Mouse (Mus musculus): Measurements from ENCODE around the gene Acot6.
A peak's percentile ranks its signal among the peaks of the same experiment; 100 is the strongest.

GRCm38 (mm10) chr12:84132265-84132664 is 31.8 kb downstream of the Acot6 start:
- TF ChIP-seq NELFE (IDR thresholded peaks at IDR 0.05; ENCODE audit: low read depth, low read length) (no peak), TAL1 (IDR thresholded peaks at IDR 0.05; ENCODE audit: low read length) (no peak), POLR2A (IDR thresholded peaks at IDR 0.05; ENCODE audit: control insufficient read depth in 1 of 2, insufficient read depth in 1 of 2, low read depth in 1 of 2, low read length in 2 of 2, poor library complexity in 1 of 2) (no peak), E2F4 (IDR thresholded peaks at IDR 0.05; ENCODE audit: borderline replicate concordance, low read depth, low read length) (no peak), GATA1 (IDR thresholded peaks at IDR 0.05; ENCODE audit: low read depth, low read length) (no peak), ZMIZ1 (IDR thresholded peaks at IDR 0.05; ENCODE audit: low read depth, low read length) (no peak), CTCF (IDR thresholded peaks at IDR 0.05 in 2 of 3, conservative IDR thresholded peaks at IDR 0.05 in 1 of 3; ENCODE audit: control insufficient read depth in 1 of 3, insufficient read depth in 1 of 3, low read depth in 2 of 3, low read length in 3 of 3, poor library complexity in 1 of 3, severe bottlenecking in 1 of 3) (peak; percentile 68 to 87 (median 78)), GABPA (IDR thresholded peaks at IDR 0.05; ENCODE audit: low read depth, low read length) (no peak)
